Mouse (Mus musculus) E14TG2a.4 (cell line): ENCODE data around the gene Prdx2.
A peak's percentile ranks its signal among the peaks of the same experiment; 100 is the strongest.

ENCODE experiments used
- H3K27me3 ChIP-seq: 2 replicates; pipeline ENCODE4 v1.6.1; 2014; ENCODE audit warnings: low read length, control low read depth; ENCODE audit not compliant: insufficient read depth
- H3K36me3 ChIP-seq: 2 replicates; pipeline ENCODE4 v1.6.1; 2014; ENCODE audit warnings: low read length, control low read depth; ENCODE audit not compliant: insufficient read depth
- H3K4me1 ChIP-seq: replicated peaks from 2 replicates; pipeline ENCODE4 v1.6.1; 2014; ENCODE audit warnings: low read depth, low read length, control low read depth
- H3K4me3 ChIP-seq: replicated peaks from 2 replicates; pipeline ENCODE4 v1.5.1; 2014; ENCODE audit warnings: mild to moderate bottlenecking, low read length
- H3K9me3 ChIP-seq: 2 replicates; pipeline ENCODE4 v1.6.1; 2014; ENCODE audit warnings: low read length, control low read depth
- CTCF ChIP-seq: conservative IDR thresholded peaks from 2 replicates; pipeline ENCODE4 v1.5.1; 2014; ENCODE audit warnings: low read length
- NANOG ChIP-seq: IDR thresholded peaks from 2 replicates; pipeline ENCODE4 v1.6.1; 2014; ENCODE audit warnings: borderline replicate concordance, low read length, mixed read lengths
- POU5F1 ChIP-seq: IDR thresholded peaks from 2 replicates; pipeline ENCODE4 v1.6.1; 2014; ENCODE audit warnings: low read length, borderline replicate concordance

Prdx2 gene

DNA sequence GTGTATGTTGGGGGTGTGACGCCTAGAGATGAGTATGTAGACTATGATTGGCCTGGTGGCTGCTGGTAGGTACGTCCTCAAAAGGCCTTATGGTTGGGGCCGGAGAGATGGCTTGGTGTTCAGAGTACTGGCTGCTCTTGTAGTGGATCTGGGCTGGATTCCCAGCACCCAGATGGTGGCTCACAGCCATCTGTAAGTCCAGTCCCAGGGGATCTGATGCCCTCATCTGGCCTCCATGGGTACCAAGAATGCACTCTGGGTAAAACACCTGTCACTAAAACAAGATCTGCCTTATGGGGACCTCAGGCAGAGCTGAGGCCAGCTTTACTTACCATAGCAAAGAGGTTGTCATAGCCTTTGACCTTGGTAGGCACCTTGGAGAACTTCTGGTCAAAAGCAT, 54.5 kb downstream of the Prdx2 start:
- H3K36me3 ChIP-seq = peaks cover 63% of the 10 kb centered on the region
- H3K4me3 ChIP-seq = peak overlapping the region; percentile 100
- H3K9me3 ChIP-seq = no peaks in the 10 kb centered on the region
- H3K27me3 ChIP-seq = no peaks in the 10 kb centered on the region
- H3K4me1 ChIP-seq = peaks cover 76% of the 10 kb centered on the region
- TF ChIP-seq CTCF (no peak), NANOG (no peak), POU5F1 (no peak)
